Mouse (Mus musculus) limb, embryonic 15.5 days (tissue): ENCODE data around the gene Smim17. TPM values are rescaled to one million over a fixed set of nuclear protein-coding genes. Genes with fewer than 3 reads are reported as not detected.
"Not testable (repeated sequence)": the region's sequence is repeated elsewhere in the genome, so short reads cannot be mapped to it uniquely, and the experiment has no call there.

Experiments used
- ATAC-seq: fragments of 200-750 bp; cut with Nextera tagmentation; 2 replicates; pipeline ENCODE4 v1.8.0; 2017; ENCODE audit warnings: low read depth, moderate TSS enrichment; ENCODE audit not compliant: insufficient number of reproducible peaks, low FRiP score, low TSS enrichment
- H3K27ac ChIP-seq: fragments of 300-500 bp; sonication (generic); 2 replicates; pipeline ENCODE4 v1.5.1; 2015; ENCODE audit warnings: moderate library complexity, mild to moderate bottlenecking, inconsistent platforms
- H3K27me3 ChIP-seq: fragments of 300-500 bp; sonication (generic); 2 replicates; pipeline ENCODE4 v1.6.1; 2015; ENCODE audit warnings: inconsistent platforms
- H3K36me3 ChIP-seq: fragments of 300-500 bp; sonication (generic); 2 replicates; pipeline ENCODE4 v1.6.1; 2015; ENCODE audit warnings: inconsistent platforms
- H3K4me1 ChIP-seq: fragments of 300-500 bp; sonication (generic); 2 replicates; pipeline ENCODE4 v1.6.1; 2015; ENCODE audit warnings: inconsistent platforms
- H3K4me2 ChIP-seq: fragments of 300-500 bp; sonication (generic); 2 replicates; pipeline ENCODE4 v1.6.1; 2015; ENCODE audit warnings: mild to moderate bottlenecking, inconsistent platforms
- H3K4me3 ChIP-seq: fragments of 300-500 bp; sonication (generic); 2 replicates; pipeline ENCODE4 v1.5.1; 2015; ENCODE audit warnings: mild to moderate bottlenecking, inconsistent platforms
- H3K9ac ChIP-seq: fragments of 300-500 bp; sonication (generic); 2 replicates; pipeline ENCODE4 v1.6.1; 2015; ENCODE audit warnings: inconsistent platforms
- H3K9me3 ChIP-seq: fragments of 300-500 bp; sonication (generic); 2 replicates; pipeline ENCODE4 v1.6.1; 2016; ENCODE audit warnings: inconsistent platforms
- WGBS: fragments of 180-500 bp; shearing (Covaris S2); methylation state at CpG from one replicate; pipeline ENCODE4 v1.1.7; 2015; 5-methylcytosine and 5-hydroxymethylcytosine counted together
- polyA plus RNA-seq: library from polyadenylated mRNA; unstranded; fragments of >200 nt; fragmentation: Nextera tagmentation; extraction: Ambion mirVana; gene quantifications from 2 replicates; pipeline ENCODE4 v1.2.1, GENCODE M21; 2015

Gene Smim17
- polyA plus RNA-seq, 1 experiment from 2014 or later: 0.56 TPM

DNA sequence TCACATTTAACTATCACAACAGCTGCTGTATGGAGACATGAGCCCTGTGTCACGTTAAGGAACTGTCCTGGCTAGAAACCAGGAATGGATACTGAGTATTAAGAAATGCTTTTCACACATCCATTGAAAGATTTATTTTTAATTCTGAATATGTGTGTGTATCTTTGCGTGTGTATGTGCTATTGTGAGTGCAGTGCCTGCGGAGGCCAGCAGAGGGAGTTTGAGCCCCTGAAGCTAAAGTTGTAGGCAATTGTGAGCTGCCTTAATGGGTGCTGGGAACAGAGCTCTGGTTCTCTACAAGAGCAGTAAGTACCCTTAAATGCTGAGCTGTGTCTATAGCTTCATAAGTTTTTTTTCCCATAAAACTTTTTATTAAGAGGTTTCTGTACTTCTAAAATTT, 30.9 kb downstream of the Smim17 start:
- 88% methylated on average over 3 of the region's 3 CpGs for WGBS
- ATAC-seq: no peak
- no peak overlapping the region for H3K4me3 ChIP-seq

DNA sequence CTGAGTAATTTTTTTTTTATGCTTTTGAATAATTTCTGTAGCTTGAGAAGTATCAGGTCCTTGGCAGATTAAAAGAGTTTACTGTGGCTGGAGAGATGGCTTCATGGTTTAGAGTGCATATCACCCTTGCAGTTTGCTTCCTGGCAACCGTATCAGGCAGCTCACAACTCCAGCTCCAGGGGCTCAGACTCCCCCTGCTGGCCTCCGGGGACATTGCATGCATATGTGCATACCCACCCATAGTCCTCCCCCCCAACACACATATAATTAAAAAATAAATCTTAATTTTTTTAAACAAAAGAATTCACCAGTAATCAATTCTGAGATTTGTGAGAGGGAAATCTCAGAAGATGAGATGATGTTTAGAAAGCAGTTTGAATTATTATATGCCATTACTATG, 31.8 kb downstream of the Smim17 start:
- Histone ChIP-seq H3K27ac (no peak overlapping the region), H3K4me3 (no peak overlapping the region), H3K4me1 (no peaks in the 10 kb centered on the region), H3K9ac (no peak overlapping the region), H3K27me3 (no peaks in the 10 kb centered on the region), H3K36me3 (no peaks in the 10 kb centered on the region), H3K4me2 (no peak overlapping the region), H3K9me3 (peaks cover 2% of the 10 kb centered on the region; the same call in 1 of the 2 replicates)
- ATAC-seq: no peak
- WGBS: 27% methylated on average over 2 of the region's 2 CpGs

More for the DNA sequence above, 30.9 kb downstream of the Smim17 start:
- no peak overlapping the region for H3K4me2 ChIP-seq
- peaks cover 2% of the 10 kb centered on the region; the same call in 1 of the 2 replicates for H3K9me3 ChIP-seq
- H3K9ac ChIP-seq: no peak overlapping the region
- H3K27ac ChIP-seq: no peak overlapping the region
- no peaks in the 10 kb centered on the region for H3K4me1 ChIP-seq
- no peaks in the 10 kb centered on the region for H3K36me3 ChIP-seq
- no peaks in the 10 kb centered on the region for H3K27me3 ChIP-seq

DNA sequence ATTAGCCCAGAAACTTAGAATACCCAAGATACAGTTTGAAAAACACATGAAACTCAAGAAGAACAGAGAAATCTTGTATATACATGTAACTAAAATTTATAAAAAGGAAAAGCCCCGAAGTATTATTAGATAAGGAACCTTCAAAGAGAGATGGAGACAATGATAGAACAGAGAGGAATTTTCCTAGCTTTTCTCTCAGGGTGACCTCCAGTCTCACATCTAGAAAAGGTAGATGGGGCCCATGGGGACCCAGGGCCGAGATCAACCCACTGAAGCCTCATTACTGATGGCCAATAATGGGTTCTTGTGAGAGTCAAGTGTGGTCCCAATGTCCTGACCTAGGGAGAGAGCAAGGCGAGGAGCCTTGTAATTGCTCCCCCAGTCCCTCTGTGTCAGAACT, 39.9 kb downstream of the Smim17 start, which contains the start of gene Olfr1344:
TSS of gene Olfr1344 (plus strand) at position 301 of the 400 bp plus-strand sequence.
- Histone ChIP-seq H3K9me3 (no peaks in the 10 kb centered on the region), H3K9ac (no peak within 1 kb of the TSS), H3K27me3 (no peaks in the 10 kb centered on the region), H3K4me2 (no peak within 1 kb of the TSS), H3K27ac (no peak within 1 kb of the TSS), H3K4me1 (no peaks in the 10 kb centered on the region), H3K36me3 (no peaks in the 10 kb centered on the region), H3K4me3 (no peak within 1 kb of the TSS)
- no peak for ATAC-seq
- WGBS: 72% methylated on average over 3 of the region's 3 CpGs

DNA sequence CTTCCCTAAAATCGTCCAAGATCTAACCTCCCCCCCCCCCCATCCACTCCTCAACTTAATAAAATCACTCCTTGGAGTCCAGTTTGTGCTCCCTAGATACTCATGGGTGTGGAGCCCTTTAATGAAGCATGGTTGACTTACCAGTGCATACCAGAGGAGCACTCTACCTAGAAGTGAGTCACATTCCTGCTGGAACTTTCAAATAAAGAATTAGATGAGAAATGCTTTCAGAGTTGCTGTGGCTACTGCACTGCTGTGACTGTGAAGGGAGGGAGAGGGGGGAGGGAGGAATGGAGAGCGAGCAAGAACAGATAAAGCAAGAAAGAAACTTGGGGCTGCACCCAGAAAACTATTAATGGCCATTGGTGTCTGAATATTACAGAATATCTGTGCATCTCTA, 42.7 kb downstream of the Smim17 start:
- no peaks in the 10 kb centered on the region for H3K27me3 ChIP-seq
- no peak overlapping the region for H3K4me3 ChIP-seq
- H3K27ac ChIP-seq: no peak overlapping the region
- H3K9ac ChIP-seq: no peak overlapping the region
- H3K36me3 ChIP-seq: no peaks in the 10 kb centered on the region
- no peak for ATAC-seq
- no peak overlapping the region for H3K4me2 ChIP-seq
- no peaks in the 10 kb centered on the region for H3K4me1 ChIP-seq
- no peaks in the 10 kb centered on the region for H3K9me3 ChIP-seq
- 70% methylated on average over 2 of the region's 2 CpGs for WGBS

DNA sequence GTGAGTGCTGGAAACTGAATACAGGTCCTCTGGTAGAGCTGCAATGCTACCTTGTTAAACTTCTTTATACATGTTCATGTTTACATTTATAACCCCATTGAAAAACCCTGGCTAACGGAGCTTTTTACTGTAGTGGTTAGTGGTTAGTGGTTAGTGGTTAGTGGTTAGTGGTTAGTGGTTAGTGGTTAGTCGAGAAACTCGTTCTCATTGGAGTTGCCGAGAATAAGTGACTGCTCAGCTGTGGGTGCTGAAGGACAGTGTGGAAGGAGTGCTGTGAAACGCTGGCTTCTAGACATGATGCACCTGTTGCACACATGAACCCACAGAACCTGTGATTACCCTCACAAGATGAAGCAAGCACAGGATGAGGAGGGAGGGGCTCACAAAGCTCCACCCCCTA, 49.3 kb downstream of the Smim17 start:
- Histone ChIP-seq H3K4me2 (no peak overlapping the region), H3K36me3 (no peaks in the 10 kb centered on the region), H3K27ac (no peak overlapping the region), H3K4me1 (no peaks in the 10 kb centered on the region), H3K27me3 (no peaks in the 10 kb centered on the region), H3K9me3 (no peaks in the 10 kb centered on the region), H3K4me3 (no peak overlapping the region), H3K9ac (no peak overlapping the region)
- WGBS: 81% methylated on average over 5 of the region's 5 CpGs
- no peak for ATAC-seq

DNA sequence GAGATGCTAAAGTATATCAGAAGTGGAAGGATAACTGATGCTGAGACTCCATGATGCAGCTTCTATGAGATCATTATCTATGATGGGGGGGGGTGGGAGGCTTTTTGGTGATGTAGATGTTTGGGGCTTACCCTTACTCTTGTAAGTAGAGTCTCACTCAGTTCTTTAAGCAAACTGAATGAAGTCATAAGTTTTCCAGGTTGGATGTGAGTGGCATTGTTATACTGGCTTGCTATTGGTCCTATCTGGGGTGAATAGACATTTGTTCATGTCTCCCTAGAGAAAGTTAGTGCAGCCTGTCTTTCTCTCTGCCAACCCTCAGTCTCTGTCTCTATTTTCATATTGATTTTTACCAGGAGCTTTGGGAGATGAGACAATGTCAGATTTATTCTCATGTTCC, 57.4 kb downstream of the Smim17 start, which contains the start of gene Olfr1336:
TSS of gene Olfr1336 (plus strand) at position 301 of the 400 bp plus-strand sequence.
- Histone ChIP-seq H3K36me3 (no peaks in the 10 kb centered on the region), H3K27me3 (no peaks in the 10 kb centered on the region), H3K4me1 (no peaks in the 10 kb centered on the region), H3K9me3 (no peaks in the 10 kb centered on the region), H3K4me2 (no peak within 1 kb of the TSS), H3K4me3 (no peak within 1 kb of the TSS), H3K9ac (no peak within 1 kb of the TSS), H3K27ac (no peak within 1 kb of the TSS)
- no peak for ATAC-seq

DNA sequence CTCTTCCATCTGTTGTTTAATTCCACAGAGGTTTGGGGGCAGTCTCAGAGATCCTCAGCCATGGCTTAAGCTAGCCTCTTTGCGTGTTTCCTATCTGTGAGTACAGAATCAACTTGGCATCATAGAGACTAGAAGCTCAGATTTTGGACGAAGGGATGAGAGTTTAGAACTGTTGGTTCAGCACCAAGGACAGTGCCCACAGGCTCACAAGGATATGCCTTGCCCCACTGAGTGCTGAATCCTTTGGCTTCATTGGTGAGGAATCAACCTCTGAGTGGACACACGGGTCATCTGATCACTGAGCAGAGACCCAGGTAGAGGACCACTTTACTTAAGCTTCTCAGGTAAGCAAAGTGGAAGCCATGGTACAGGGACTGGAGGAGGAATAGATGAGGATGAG, 57.9 kb downstream of the Smim17 start:
- no peak for ATAC-seq
- no peak overlapping the region for H3K4me2 ChIP-seq
- H3K27ac ChIP-seq: no peak overlapping the region
- no peaks in the 10 kb centered on the region for H3K27me3 ChIP-seq
- WGBS: 49% methylated on average over 3 of the region's 3 CpGs
- no peaks in the 10 kb centered on the region for H3K9me3 ChIP-seq
- H3K4me1 ChIP-seq: no peaks in the 10 kb centered on the region
- H3K4me3 ChIP-seq: no peak overlapping the region
- no peak overlapping the region for H3K9ac ChIP-seq
- no peaks in the 10 kb centered on the region for H3K36me3 ChIP-seq

DNA sequence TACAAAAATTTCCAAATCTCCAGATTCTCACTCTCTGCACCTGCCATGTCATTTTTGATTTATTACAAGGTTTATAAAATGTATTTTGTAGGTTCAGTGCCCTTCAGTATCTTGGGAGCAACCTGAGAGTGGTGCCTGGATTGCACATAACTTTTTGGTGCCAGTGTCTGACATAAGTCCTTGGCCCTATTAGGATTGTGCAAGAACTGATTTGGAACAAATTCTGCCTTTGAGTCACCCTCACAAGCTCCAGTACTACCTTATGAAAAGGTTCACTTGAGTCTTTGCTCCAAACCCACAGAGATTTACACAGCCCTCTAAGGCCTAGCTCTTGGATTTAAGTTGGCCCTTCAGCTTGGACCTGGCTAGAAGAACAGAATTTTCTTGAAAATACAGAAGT, 68.4 kb downstream of the Smim17 start, which contains the start of gene Olfr1346:
TSS of gene Olfr1346 (plus strand) at position 151 of the 400 bp plus-strand sequence.
- H3K9me3 ChIP-seq: no peaks in the 10 kb centered on the region
- H3K4me1 ChIP-seq: no peaks in the 10 kb centered on the region
- H3K27me3 ChIP-seq: no peaks in the 10 kb centered on the region
- no peak for ATAC-seq
- H3K36me3 ChIP-seq: no peaks in the 10 kb centered on the region
- no peak within 1 kb of the TSS for H3K27ac ChIP-seq
- no peak within 1 kb of the TSS for H3K4me3 ChIP-seq
- no peak within 1 kb of the TSS for H3K9ac ChIP-seq
- no peak within 1 kb of the TSS for H3K4me2 ChIP-seq

DNA sequence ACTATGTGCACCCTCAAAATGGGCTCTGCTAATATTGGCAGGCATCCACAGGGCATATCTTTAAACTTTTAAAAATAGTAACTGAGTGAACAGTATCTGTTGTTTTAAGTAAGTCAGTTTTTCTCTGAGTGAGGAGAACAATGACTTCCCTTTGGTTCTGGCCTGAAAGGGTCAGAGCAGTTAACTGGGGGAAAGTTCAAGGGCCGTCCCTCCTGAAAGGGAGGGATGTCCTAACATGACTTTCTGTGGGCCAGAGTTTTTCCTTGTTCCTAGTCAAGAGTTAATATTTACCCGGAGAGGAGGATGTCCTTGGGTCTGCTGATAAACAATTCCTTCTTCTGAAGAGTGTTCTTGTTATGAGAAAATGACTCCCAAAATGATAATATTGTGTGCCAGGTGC, 79.1 kb downstream of the Smim17 start:
- not testable (repeated sequence) for ATAC-seq, H3K27me3 ChIP-seq, H3K4me2 ChIP-seq, H3K27ac ChIP-seq, H3K4me3 ChIP-seq, H3K36me3 ChIP-seq, H3K9me3 ChIP-seq, H3K9ac ChIP-seq, H3K4me1 ChIP-seq
- WGBS: 74% methylated on average over 2 of the region's 2 CpGs

Other genes starting within 250 kb of the Smim17 start
- gene Zfp787, start 242.7 kb upstream of the Smim17 start, polyA plus RNA-seq: 18.8 and 19.8 TPM in 2 replicates
- 52.8 and 55.9 TPM in 2 replicates for gene Zfp444, start 226.5 kb upstream of the Smim17 start, polyA plus RNA-seq
- gene Galp, start 201.6 kb upstream of the Smim17 start, polyA plus RNA-seq: not detected in 2 replicates
- gene Zscan5b, start 176.4 kb upstream of the Smim17 start, polyA plus RNA-seq: not detected in 2 replicates
- not detected in 2 replicates for gene Epp13, start 146.0 kb upstream of the Smim17 start, polyA plus RNA-seq
- gene Zfp667, start 112.1 kb upstream of the Smim17 start, polyA plus RNA-seq: 8.9 and 9.1 TPM in 2 replicates
- gene Zfp583, start 67.4 kb upstream of the Smim17 start, polyA plus RNA-seq: 5.3 and 5.9 TPM in 2 replicates
- gene Gm3854, start 55.0 kb upstream of the Smim17 start, polyA plus RNA-seq: 1.9 and 2.1 TPM in 2 replicates
- 2.9 and 3.3 TPM in 2 replicates for gene Zfp78, start 35.4 kb upstream of the Smim17 start, polyA plus RNA-seq
- 7.8 and 9.2 TPM in 2 replicates for gene Zfp28, start 15.4 kb upstream of the Smim17 start, polyA plus RNA-seq
- not detected in 2 replicates for gene Gm20715, start 11.6 kb downstream of the Smim17 start, polyA plus RNA-seq
- not detected in 2 replicates for gene Olfr1344, start 40.0 kb downstream of the Smim17 start, polyA plus RNA-seq
- not detected in 2 replicates for gene Olfr1336, start 57.5 kb downstream of the Smim17 start, polyA plus RNA-seq
- not detected in 2 replicates for gene Olfr1346, start 68.4 kb downstream of the Smim17 start, polyA plus RNA-seq
- not detected in 2 replicates for gene Olfr5, start 88.2 kb downstream of the Smim17 start, polyA plus RNA-seq
- not detected in 2 replicates for gene Olfr1347, start 101.0 kb downstream of the Smim17 start, polyA plus RNA-seq
- gene Olfr1348, start 110.0 kb downstream of the Smim17 start, polyA plus RNA-seq: not detected in 2 replicates
- gene Olfr1349, start 124.2 kb downstream of the Smim17 start, polyA plus RNA-seq: not detected in 2 replicates
- gene Olfr1350, start 166.1 kb downstream of the Smim17 start, polyA plus RNA-seq: not detected in 2 replicates